Comparison of ENCODE assay signal across 17 mouse cellular contexts in genomic region chr13:10526470-10527207, GRCm38 (mm10).
DNase-seq lines count a peak whose midpoint lies in the region; ATAC-seq and TF ChIP-seq lines count a peak whose summit lies in the region.
"Had no signal": no experiment of that assay in that cellular context is flagged by ENCODE, and none has a peak within 500 bp of the region (broad histone marks: within the 10 kb centered on the region; RNA-seq: fewer than 3 reads in every experiment).

No protein-coding gene starts in this region.

- peak; percentile 5 for DNase-seq in heart, adult 8-10 months (ENCODE audit: low spot score)
- DNase-seq in heart, postnatal 36 days: no peak
- DNase-seq in Muller cell, postnatal 12 days (ENCODE audit: inconsistent ontology term): peak; percentile 76
- DNase-seq in forebrain, postnatal 0 days: peak; percentile 9
- no peak for DNase-seq in spleen, postnatal 10 days (ENCODE audit: low spot score in 2 of 2)
- DNase-seq: B cell, adult 2 months; cerebellum, adult 2 months; cerebellum, postnatal 36 days; kidney, postnatal 36 days; liver; lung, postnatal 14 days; retina, postnatal 1 day; thymus, adult 18-20 months; thymus, postnatal 4 days had no signal

- 35% methylated on average over 5 of the region's 5 CpGs for WGBS in forebrain, postnatal 0 days
- WGBS in stomach, embryonic 14.5 days: 60% methylated on average over 5 of the region's 5 CpGs

- intact Hi-C loops in heart, postnatal 36 days (cut with DNase I): no loop called here

- no peak overlapping the region for H3K9ac ChIP-seq in forebrain, postnatal 0 days
- no peak overlapping the region for H3K9ac ChIP-seq in stomach, embryonic 14.5 days (replicated peaks; ENCODE audit: low read depth, low read length)
- H3K9ac ChIP-seq: heart, embryonic 13.5 days had no signal

- TF ChIP-seq CTCF in forebrain, postnatal 0 days (IDR thresholded peaks at IDR 0.05; ENCODE audit: low read depth): no peak

- no peaks in the 10 kb centered on the region for H3K36me3 ChIP-seq in forebrain, postnatal 0 days (ENCODE audit: insufficient read depth)
- H3K36me3 ChIP-seq in stomach, embryonic 14.5 days (ENCODE audit: control insufficient read depth, insufficient read depth, low read length): no peaks in the 10 kb centered on the region
- H3K36me3 ChIP-seq: heart, embryonic 13.5 days had no signal

- H3K27me3 ChIP-seq in forebrain, postnatal 0 days (ENCODE audit: insufficient read depth, low read length): no peaks in the 10 kb centered on the region
- H3K27me3 ChIP-seq in stomach, embryonic 14.5 days (ENCODE audit: control insufficient read depth, insufficient read depth, low read length): no peaks in the 10 kb centered on the region
- H3K27me3 ChIP-seq: heart, embryonic 13.5 days had no signal

- no peak; the same call in 1 of the 2 replicates for ATAC-seq in forebrain, postnatal 0 days
- ATAC-seq in stomach, embryonic 14.5 days (ENCODE audit: insufficient number of reproducible peaks, insufficient read depth, low FRiP score, low read depth): peak; percentile 83; the same call in 1 of the 2 replicates
- ATAC-seq in erythroblast, adult 5-6 weeks (replicated peaks; ENCODE audit: low FRiP score, poor library complexity, severe bottlenecking): no peak

- no peaks in the 10 kb centered on the region for H3K9me3 ChIP-seq in forebrain, postnatal 0 days (ENCODE audit: low read length)
- H3K9me3 ChIP-seq in stomach, embryonic 14.5 days (ENCODE audit: control insufficient read depth, low read depth, low read length): no peaks in the 10 kb centered on the region

- H3K27ac ChIP-seq in forebrain, postnatal 0 days (ENCODE audit: low read depth, low read length): 0 out of 2 replicates have a peak overlapping the region, but pooled peaks have one; percentile 10
- H3K27ac ChIP-seq in stomach, embryonic 14.5 days (ENCODE audit: low read length): no peak overlapping the region
- H3K27ac ChIP-seq: heart, embryonic 13.5 days had no signal

- no peak overlapping the region for H3K4me2 ChIP-seq in forebrain, postnatal 0 days (ENCODE audit: low read depth)
- H3K4me2 ChIP-seq in stomach, embryonic 14.5 days (replicated peaks; ENCODE audit: low read depth, low read length): no peak overlapping the region
- H3K4me2 ChIP-seq: heart, embryonic 13.5 days had no signal

- H3K4me1 ChIP-seq in forebrain, postnatal 0 days (ENCODE audit: insufficient read depth): no peaks in the 10 kb centered on the region
- no peaks in the 10 kb centered on the region for H3K4me1 ChIP-seq in stomach, embryonic 14.5 days (ENCODE audit: control insufficient read depth, insufficient read depth, low read length)

- H3K4me3 ChIP-seq in forebrain, postnatal 0 days (ENCODE audit: low read depth, low read length): no peak overlapping the region
- H3K4me3 ChIP-seq in stomach, embryonic 14.5 days (ENCODE audit: low read depth, low read length): no peak overlapping the region
- H3K4me3 ChIP-seq: heart, embryonic 13.5 days had no signal

Comparison
In these comparisons a context has a peak if more than half of its experiments do, and no peak if none do; other contexts are left out.
1. DNase-seq: peak in heart, adult 8-10 months (single experiment), Muller cell, postnatal 12 days (single experiment) and forebrain, postnatal 0 days (single experiment); none in heart, postnatal 36 days (0 of 2) and spleen, postnatal 10 days (0 of 2).